In the genomic region with DNA sequence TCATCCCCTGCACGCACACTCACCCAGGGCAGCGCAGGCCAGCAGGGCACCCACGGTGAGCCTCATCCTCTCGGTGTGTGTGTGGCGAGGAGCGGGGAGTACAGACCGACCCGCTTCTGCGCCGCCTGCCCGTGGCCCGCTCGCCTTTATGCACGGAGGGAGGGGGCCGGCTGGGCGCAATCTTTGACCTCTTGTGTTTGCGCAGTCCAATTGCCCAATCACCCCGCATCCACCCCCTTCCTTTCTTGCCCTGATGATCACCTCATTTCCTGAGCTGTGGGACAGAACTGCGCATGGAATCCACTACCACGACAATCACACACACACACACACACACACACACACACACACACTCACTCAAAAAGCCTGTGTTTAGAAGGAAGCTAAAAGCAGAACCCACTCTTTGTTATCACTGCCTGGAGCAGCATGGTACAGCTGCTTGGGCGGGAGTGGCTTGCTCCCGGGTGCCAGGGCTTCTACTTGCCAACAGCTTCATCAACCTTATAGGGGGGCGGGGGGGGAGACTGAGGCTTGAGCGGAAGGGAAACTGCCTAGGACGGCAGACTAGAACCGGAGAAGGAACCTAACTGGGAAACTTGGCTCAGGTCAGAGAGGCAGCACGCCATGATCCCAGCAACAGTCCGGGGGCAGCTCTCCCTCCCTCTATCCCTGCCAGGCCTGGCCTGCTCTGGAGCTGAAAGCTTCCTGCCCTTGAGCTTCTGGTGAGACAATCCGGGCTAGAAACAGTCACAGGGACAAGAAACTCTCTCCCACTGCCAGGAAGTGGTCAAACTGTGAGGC, we compare ENCODE assay signal across 10 mouse cellular contexts. TPM values are rescaled to one million over a fixed set of nuclear protein-coding genes. Genes with fewer than 3 reads are reported as not detected.
DNase-seq lines count a peak whose midpoint lies in the region; ATAC-seq and TF ChIP-seq lines count a peak whose summit lies in the region.
"Had no signal": no experiment of that assay in that cellular context is flagged by ENCODE, and none has a peak within 500 bp of the region (broad histone marks: within the 10 kb centered on the region; RNA-seq: fewer than 3 reads in every experiment).

A gene (minus strand): TSS at position 157 of the 801 bp plus-strand sequence.
A gene (minus strand): TSS at position 294 of the 801 bp plus-strand sequence.

- peak within 1 kb of the TSS; percentile 37 for H3K9ac ChIP-seq in embryonic facial prominence, embryonic 11.5 days (replicated peaks; ENCODE audit: low read length)
- H3K9ac ChIP-seq in heart, embryonic 12.5 days, result peak within 1 kb of the TSS; percentile 21; the same call in 1 of the 2 replicates
- no peak within 1 kb of the TSS for H3K9ac ChIP-seq in kidney, embryonic 15.5 days
- no peak within 1 kb of the TSS for H3K9ac ChIP-seq in limb, embryonic 14.5 days (ENCODE audit: low read depth, low read length, severe bottlenecking)
- H3K9ac ChIP-seq in midbrain, embryonic 13.5 days (replicated peaks), result peak within 1 kb of the TSS; percentile 10; the same call in 1 of the 2 replicates
- H3K9ac ChIP-seq in stomach, embryonic 14.5 days (replicated peaks; ENCODE audit: low read depth, low read length), result no peak within 1 kb of the TSS

- WGBS in embryonic facial prominence, embryonic 11.5 days, result 44% methylated on average over 28 of the region's 29 CpGs
- 38% methylated on average over 29 of the region's 29 CpGs for WGBS in heart, embryonic 12.5 days
- WGBS in kidney, embryonic 15.5 days, result 39% methylated on average over 29 of the region's 29 CpGs
- 56% methylated on average over 23 of the region's 29 CpGs for WGBS in limb, embryonic 14.5 days
- WGBS in midbrain, embryonic 13.5 days, result 54% methylated on average over 29 of the region's 29 CpGs
- 53% methylated on average over 27 of the region's 29 CpGs for WGBS in stomach, embryonic 14.5 days

- peak; percentile 31 for DNase-seq in ovary, adult 18-20 months (ENCODE audit: low spot score)
- DNase-seq in ovary, postnatal 10 days (ENCODE audit: low spot score), result no peak
- peak; percentile 30 for DNase-seq in embryonic facial prominence, embryonic 11.5 days (ENCODE audit: low spot score)
- DNase-seq in limb, embryonic 14.5 days (ENCODE audit: low spot score), result no peak

- H3K36me3 ChIP-seq in embryonic facial prominence, embryonic 11.5 days (replicated peaks; ENCODE audit: control insufficient read depth, insufficient read depth, low read depth, low read length), result no peaks in the 10 kb centered on the region
- no peaks in the 10 kb centered on the region for H3K36me3 ChIP-seq in heart, embryonic 12.5 days
- H3K36me3 ChIP-seq in kidney, embryonic 15.5 days, result no peaks in the 10 kb centered on the region
- H3K36me3 ChIP-seq in limb, embryonic 14.5 days (ENCODE audit: control insufficient read depth, insufficient read depth, low read length), result no peaks in the 10 kb centered on the region
- no peaks in the 10 kb centered on the region for H3K36me3 ChIP-seq in midbrain, embryonic 13.5 days
- H3K36me3 ChIP-seq in stomach, embryonic 14.5 days (ENCODE audit: control insufficient read depth, insufficient read depth, low read length), result no peaks in the 10 kb centered on the region

- no peaks in the 10 kb centered on the region for H3K27me3 ChIP-seq in embryonic facial prominence, embryonic 11.5 days (ENCODE audit: control insufficient read depth, insufficient read depth, low read length)
- no peaks in the 10 kb centered on the region for H3K27me3 ChIP-seq in heart, embryonic 12.5 days (replicated peaks)
- no peaks in the 10 kb centered on the region for H3K27me3 ChIP-seq in kidney, embryonic 15.5 days
- no peaks in the 10 kb centered on the region for H3K27me3 ChIP-seq in limb, embryonic 14.5 days (ENCODE audit: control insufficient read depth, insufficient read depth, low read length)
- H3K27me3 ChIP-seq in midbrain, embryonic 13.5 days, result no peaks in the 10 kb centered on the region
- no peaks in the 10 kb centered on the region for H3K27me3 ChIP-seq in stomach, embryonic 14.5 days (ENCODE audit: control insufficient read depth, insufficient read depth, low read length)

- H3K4me2 ChIP-seq in embryonic facial prominence, embryonic 11.5 days (ENCODE audit: low read depth, low read length), result peak within 1 kb of the TSS; percentile 23
- H3K4me2 ChIP-seq in heart, embryonic 12.5 days, result peak within 1 kb of the TSS; percentile 54
- peak within 1 kb of the TSS; percentile 45 for H3K4me2 ChIP-seq in kidney, embryonic 15.5 days
- H3K4me2 ChIP-seq in limb, embryonic 14.5 days (replicated peaks; ENCODE audit: low read depth, low read length, severe bottlenecking), result no peak within 1 kb of the TSS
- H3K4me2 ChIP-seq in midbrain, embryonic 13.5 days (replicated peaks), result peak within 1 kb of the TSS; percentile 37
- peak within 1 kb of the TSS; percentile 25 for H3K4me2 ChIP-seq in stomach, embryonic 14.5 days (replicated peaks; ENCODE audit: low read depth, low read length)

- 0 out of 2 replicates have a peak within 1 kb of the TSS, but pooled peaks have one; percentile 0 for H3K4me3 ChIP-seq in embryonic facial prominence, embryonic 11.5 days (ENCODE audit: low read depth, low read length)
- H3K4me3 ChIP-seq in heart, embryonic 12.5 days, result peak within 1 kb of the TSS; percentile 15
- H3K4me3 ChIP-seq in kidney, embryonic 15.5 days (replicated peaks), result peak within 1 kb of the TSS; percentile 21
- H3K4me3 ChIP-seq in limb, embryonic 14.5 days (replicated peaks; ENCODE audit: low read length), result no peak within 1 kb of the TSS
- no peak within 1 kb of the TSS; the same call in 1 of the 2 replicates for H3K4me3 ChIP-seq in midbrain, embryonic 13.5 days (replicated peaks)
- no peak within 1 kb of the TSS for H3K4me3 ChIP-seq in stomach, embryonic 14.5 days (ENCODE audit: low read depth, low read length)
- H3K4me3 ChIP-seq: myocyte had no signal

- H3K27ac ChIP-seq in embryonic facial prominence, embryonic 11.5 days (replicated peaks; ENCODE audit: low read depth, low read length), result no peak within 1 kb of the TSS
- H3K27ac ChIP-seq in heart, embryonic 12.5 days (ENCODE audit: poor library complexity, severe bottlenecking), result peak within 1 kb of the TSS; percentile 72; the same call in 1 of the 2 replicates
- 0 out of 2 replicates have a peak within 1 kb of the TSS, but pooled peaks have one; percentile 22 for H3K27ac ChIP-seq in kidney, embryonic 15.5 days
- H3K27ac ChIP-seq in limb, embryonic 14.5 days (replicated peaks; ENCODE audit: low read depth, low read length), result 0 out of 2 replicates have a peak within 1 kb of the TSS, but pooled peaks have one; percentile 38
- peak within 1 kb of the TSS; percentile 58; the same call in 1 of the 2 replicates for H3K27ac ChIP-seq in midbrain, embryonic 13.5 days
- H3K27ac ChIP-seq in stomach, embryonic 14.5 days (ENCODE audit: low read length), result peak within 1 kb of the TSS; percentile 4; the same call in 1 of the 2 replicates

- H3K4me1 ChIP-seq in embryonic facial prominence, embryonic 11.5 days (ENCODE audit: control insufficient read depth, insufficient read depth, low read length), result no peaks in the 10 kb centered on the region
- peaks cover 12% of the 10 kb centered on the region for H3K4me1 ChIP-seq in heart, embryonic 12.5 days (replicated peaks)
- H3K4me1 ChIP-seq in kidney, embryonic 15.5 days, result peaks cover 5% of the 10 kb centered on the region; the same call in 1 of the 2 replicates
- H3K4me1 ChIP-seq in limb, embryonic 14.5 days (ENCODE audit: control insufficient read depth, insufficient read depth, low read length), result 0 out of 2 replicates have a peak, but pooled peaks cover 3% of the 10 kb centered on the region
- peaks cover 16% of the 10 kb centered on the region; the same call in 1 of the 2 replicates for H3K4me1 ChIP-seq in midbrain, embryonic 13.5 days (replicated peaks)
- H3K4me1 ChIP-seq in stomach, embryonic 14.5 days (ENCODE audit: control insufficient read depth, insufficient read depth, low read length), result no peaks in the 10 kb centered on the region

- ATAC-seq in embryonic facial prominence, embryonic 11.5 days (replicated peaks; ENCODE audit: insufficient number of reproducible peaks, low FRiP score, low TSS enrichment, low read depth), result no peak
- ATAC-seq in heart, embryonic 12.5 days (ENCODE audit: insufficient number of reproducible peaks, low FRiP score), result peak; percentile 63
- ATAC-seq in kidney, embryonic 15.5 days (replicated peaks; ENCODE audit: low FRiP score), result 0 out of 2 replicates have a peak, but pooled peaks have one; percentile 57
- no peak for ATAC-seq in limb, embryonic 14.5 days (ENCODE audit: low FRiP score, low read depth)
- ATAC-seq in midbrain, embryonic 13.5 days, result peak; percentile 56
- peak; percentile 29; the same call in 1 of the 2 replicates for ATAC-seq in stomach, embryonic 14.5 days (ENCODE audit: insufficient number of reproducible peaks, insufficient read depth, low FRiP score, low read depth)

- no peaks in the 10 kb centered on the region for H3K9me3 ChIP-seq in embryonic facial prominence, embryonic 11.5 days (replicated peaks; ENCODE audit: control insufficient read depth, low read length)
- H3K9me3 ChIP-seq in heart, embryonic 12.5 days (replicated peaks), result no peaks in the 10 kb centered on the region
- H3K9me3 ChIP-seq in kidney, embryonic 15.5 days (replicated peaks), result no peaks in the 10 kb centered on the region
- H3K9me3 ChIP-seq in limb, embryonic 14.5 days (ENCODE audit: control insufficient read depth, low read length), result no peaks in the 10 kb centered on the region
- no peaks in the 10 kb centered on the region for H3K9me3 ChIP-seq in midbrain, embryonic 13.5 days
- no peaks in the 10 kb centered on the region for H3K9me3 ChIP-seq in stomach, embryonic 14.5 days (ENCODE audit: control insufficient read depth, low read depth, low read length)

- no peak for TF ChIP-seq POLR2A in limb, embryonic 14.5 days (IDR thresholded peaks at IDR 0.05; ENCODE audit: borderline replicate concordance, extremely low read depth, insufficient read depth, insufficient read length)

RNA-seq across cellular contexts. Expression of the first gene that starts in this region (rescaled TPM):
- not detected in 2 replicates for polyA plus RNA-seq in embryonic facial prominence, embryonic 11.5 days (2014; fragmentation: Nextera tagmentation; extraction: Ambion mirVana)
- polyA plus RNA-seq in heart, embryonic 12.5 days (2016; fragmentation: Nextera tagmentation; extraction: Ambion mirVana), result 7.0 TPM in 2 replicates
- polyA plus RNA-seq in kidney, embryonic 15.5 days (2015; fragmentation: Nextera tagmentation; extraction: Ambion mirVana), result 1.1 and 3.9 TPM in 2 replicates
- not detected in 2 replicates for polyA plus RNA-seq in limb, embryonic 14.5 days (2012; rRNA removed)
- polyA plus RNA-seq in limb, embryonic 14.5 days (2014; fragmentation: Nextera tagmentation; extraction: Ambion mirVana), result 0.45 and 0.46 TPM in 2 replicates
- polyA plus RNA-seq in midbrain, embryonic 13.5 days (2015; fragmentation: Nextera tagmentation; extraction: Ambion mirVana), result 2.4 TPM in 1 of 2 replicates, not detected in the other
- 1.9 TPM in 1 of 2 replicates, not detected in the other for polyA plus RNA-seq in stomach, embryonic 14.5 days (2014; fragmentation: Nextera tagmentation; extraction: Ambion mirVana)
- polyA plus RNA-seq: C2C12, myocyte had no signal

RNA-seq across cellular contexts. Expression of the second gene that starts in this region (rescaled TPM):
- polyA plus RNA-seq in embryonic facial prominence, embryonic 11.5 days (2014; fragmentation: Nextera tagmentation; extraction: Ambion mirVana), result 27.2 and 28.8 TPM in 2 replicates
- 35.9 and 80.5 TPM in 2 replicates for polyA plus RNA-seq in heart, embryonic 12.5 days (2016; fragmentation: Nextera tagmentation; extraction: Ambion mirVana)
- polyA plus RNA-seq in kidney, embryonic 15.5 days (2015; fragmentation: Nextera tagmentation; extraction: Ambion mirVana), result 66.2 and 161 TPM in 2 replicates
- polyA plus RNA-seq in limb, embryonic 14.5 days (2012; rRNA removed), result 17.6 and 20.4 TPM in 2 replicates
- polyA plus RNA-seq in limb, embryonic 14.5 days (2014; fragmentation: Nextera tagmentation; extraction: Ambion mirVana), result 22.5 and 25.4 TPM in 2 replicates
- 24.7 and 25.8 TPM in 2 replicates for polyA plus RNA-seq in midbrain, embryonic 13.5 days (2015; fragmentation: Nextera tagmentation; extraction: Ambion mirVana)
- 26.8 and 29.8 TPM in 2 replicates for polyA plus RNA-seq in stomach, embryonic 14.5 days (2014; fragmentation: Nextera tagmentation; extraction: Ambion mirVana)
- polyA plus RNA-seq: C2C12, myocyte had no signal

Comparison
In these comparisons a context has a peak if more than half of its experiments do, and no peak if none do; other contexts are left out.
1. DNase-seq: peak in ovary, adult 18-20 months (single experiment) and embryonic facial prominence, embryonic 11.5 days (single experiment); none in ovary, postnatal 10 days (single experiment) and limb, embryonic 14.5 days (single experiment).
2. ATAC-seq: peak in heart, embryonic 12.5 days (single experiment), kidney, embryonic 15.5 days (single experiment), midbrain, embryonic 13.5 days (single experiment) and stomach, embryonic 14.5 days (single experiment); none in embryonic facial prominence, embryonic 11.5 days (single experiment) and limb, embryonic 14.5 days (single experiment).
3. H3K4me3 ChIP-seq: peak in embryonic facial prominence, embryonic 11.5 days (single experiment), heart, embryonic 12.5 days (single experiment) and kidney, embryonic 15.5 days (single experiment); none in limb, embryonic 14.5 days (single experiment), midbrain, embryonic 13.5 days (single experiment) and stomach, embryonic 14.5 days (single experiment).
4. H3K9ac ChIP-seq: peak in embryonic facial prominence, embryonic 11.5 days (single experiment), heart, embryonic 12.5 days (single experiment) and midbrain, embryonic 13.5 days (single experiment); none in kidney, embryonic 15.5 days (single experiment), limb, embryonic 14.5 days (single experiment) and stomach, embryonic 14.5 days (single experiment).